In the genomic region with DNA sequence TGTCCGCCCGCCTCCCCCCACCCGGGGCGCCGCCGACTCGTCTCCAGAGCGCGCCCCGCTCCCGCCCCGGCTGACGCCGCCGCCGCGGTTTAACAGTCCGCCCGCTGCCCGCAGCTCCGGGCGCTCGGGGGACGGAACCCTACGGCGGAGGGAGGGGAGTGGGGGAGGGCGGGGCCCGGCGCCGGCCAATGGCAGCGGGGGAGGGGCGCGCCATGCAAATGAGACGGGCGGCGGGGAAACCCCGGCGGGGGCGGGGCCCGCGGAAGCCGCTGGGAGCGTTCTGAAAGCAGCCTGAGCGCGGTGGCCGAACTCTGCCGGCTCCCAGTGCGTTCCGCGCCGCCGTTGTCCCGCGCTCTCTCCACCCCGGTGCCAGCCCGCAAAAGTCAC, we compare ENCODE assay signal across 8 mouse cellular contexts. TPM values are rescaled to one million over a fixed set of nuclear protein-coding genes. Genes with fewer than 3 reads are reported as not detected.
DNase-seq lines count a peak whose midpoint lies in the region; ATAC-seq and TF ChIP-seq lines count a peak whose summit lies in the region.

A gene (minus strand): TSS at position 110 of the 387 bp plus-strand sequence.

- peak; percentile 71 for TF ChIP-seq POLR2A in myocyte (IDR thresholded peaks at IDR 0.05; ENCODE audit: insufficient read length, low read depth)

- WGBS in heart, embryonic 13.5 days: 1% methylated on average over 50 of the region's 56 CpGs
- WGBS in liver, embryonic 11.5 days: under 1% methylated on average over 43 of the region's 56 CpGs

- H3K9me3 ChIP-seq in heart, embryonic 13.5 days: no peaks in the 10 kb centered on the region
- H3K9me3 ChIP-seq in liver, embryonic 11.5 days (ENCODE audit: control insufficient read depth, low read length): no peaks in the 10 kb centered on the region

- peak within 1 kb of the TSS; percentile 95 for H3K9ac ChIP-seq in heart, embryonic 13.5 days
- H3K9ac ChIP-seq in liver, embryonic 11.5 days (ENCODE audit: low read depth, low read length): peak within 1 kb of the TSS; percentile 89

- H3K4me3 ChIP-seq in brown adipose tissue, adult 24 weeks (ENCODE audit: insufficient read depth, low read depth, low read length): peak within 1 kb of the TSS; percentile 97
- H3K4me3 ChIP-seq in heart, embryonic 13.5 days: peak within 1 kb of the TSS; percentile 87
- peak within 1 kb of the TSS; percentile 81 for H3K4me3 ChIP-seq in liver, embryonic 11.5 days (ENCODE audit: low read depth, low read length)
- peak within 1 kb of the TSS; percentile 87 for H3K4me3 ChIP-seq in myocyte

- DNase-seq in kidney, postnatal 10 days: peak; percentile 99
- peak; percentile 91 for DNase-seq in liver, embryonic 11.5 days (ENCODE audit: low spot score)
- DNase-seq in spleen, postnatal 4 days (ENCODE audit: low spot score in 2 of 2): peak; percentile 96 to 99

- peak within 1 kb of the TSS; percentile 85 for H3K4me2 ChIP-seq in heart, embryonic 13.5 days
- peak within 1 kb of the TSS; percentile 92 for H3K4me2 ChIP-seq in liver, embryonic 11.5 days
- H3K4me2 ChIP-seq in myocyte (ENCODE audit: low read depth): peak within 1 kb of the TSS; percentile 94

- no peaks in the 10 kb centered on the region for H3K36me3 ChIP-seq in heart, embryonic 13.5 days
- no peaks in the 10 kb centered on the region for H3K36me3 ChIP-seq in liver, embryonic 11.5 days (ENCODE audit: control insufficient read depth, insufficient read depth, low read length)
- H3K36me3 ChIP-seq in myocyte (ENCODE audit: control insufficient read depth, insufficient read depth): no peaks in the 10 kb centered on the region

- peak within 1 kb of the TSS; percentile 56 for H3ac ChIP-seq in myocyte (ENCODE audit: control insufficient read depth, insufficient read length)

- H3K79me2 ChIP-seq in myocyte (ENCODE audit: control insufficient read depth, insufficient read depth): peaks cover 32% of the 10 kb centered on the region

- no peaks in the 10 kb centered on the region; the same call in 1 of the 2 replicates for H3K4me1 ChIP-seq in brown adipose tissue, adult 24 weeks (ENCODE audit: control insufficient read depth, insufficient read depth, insufficient read length, low read length)
- H3K4me1 ChIP-seq in heart, embryonic 13.5 days: peaks cover 23% of the 10 kb centered on the region
- peaks cover 8% of the 10 kb centered on the region for H3K4me1 ChIP-seq in liver, embryonic 11.5 days (replicated peaks; ENCODE audit: control insufficient read depth, insufficient read depth, low read length)

- H3K27me3 ChIP-seq in heart, embryonic 13.5 days (replicated peaks): no peaks in the 10 kb centered on the region
- no peaks in the 10 kb centered on the region for H3K27me3 ChIP-seq in liver, embryonic 11.5 days (replicated peaks; ENCODE audit: control insufficient read depth, insufficient read depth, low read length)
- no peaks in the 10 kb centered on the region for H3K27me3 ChIP-seq in myocyte (ENCODE audit: control insufficient read depth, insufficient read depth, insufficient read length)

- ATAC-seq in CD4-positive, CD25-positive, alpha-beta regulatory T cell, adult 4 months: peak; percentile 68
- peak; percentile 85 for ATAC-seq in erythroid progenitor cell, adult 5-6 weeks (replicated peaks; ENCODE audit: low FRiP score, poor library complexity, severe bottlenecking)
- peak; percentile 87 for ATAC-seq in heart, embryonic 13.5 days (ENCODE audit: extremely low read depth, insufficient number of reproducible peaks, low FRiP score, low TSS enrichment)
- ATAC-seq in liver, embryonic 11.5 days (replicated peaks; ENCODE audit: low FRiP score): peak; percentile 87

- peak within 1 kb of the TSS; percentile 98 for H3K27ac ChIP-seq in brown adipose tissue, adult 24 weeks (replicated peaks; ENCODE audit: low read depth, low read length)
- H3K27ac ChIP-seq in heart, embryonic 13.5 days (replicated peaks): peak within 1 kb of the TSS; percentile 97
- peak within 1 kb of the TSS; percentile 94 for H3K27ac ChIP-seq in liver, embryonic 11.5 days (ENCODE audit: low read depth, low read length)

TF ChIP-seq in myocyte, 11 proteins besides CTCF, POLR2A, EP300 and RAD21:
- peak; percentile 39 for TF ChIP-seq POLR2AphosphoS2 (IDR thresholded peaks at IDR 0.05; ENCODE audit: insufficient read length, low read depth)
- TF ChIP-seq MYOG (IDR thresholded peaks at IDR 0.05; ENCODE audit: control insufficient read depth in 1 of 3, insufficient read depth in 1 of 3, insufficient read length in 2 of 3, low read depth in 2 of 3): peak in 1 of 3 experiments; percentile 10
- no peak for TF ChIP-seq SRF (IDR thresholded peaks at IDR 0.05; ENCODE audit: control insufficient read depth, insufficient read length, low read depth)
- no peak for TF ChIP-seq REST (IDR thresholded peaks at IDR 0.05; ENCODE audit: insufficient read depth, insufficient read length)

RNA-seq across cellular contexts. Expression of the gene that starts here (rescaled TPM):
- polyA plus RNA-seq in CD4-positive, CD25-positive, alpha-beta regulatory T cell, adult 4 months (2017; shearing (Covaris generic)): 10 to 100 TPM in 1 of 2 experiments, 1 to 10 TPM in 1; 9.6 to 13.5 TPM
- 12.4 TPM in 2 replicates for polyA plus RNA-seq in brown adipose tissue, adult 24 weeks (2012; ENCODE audit: insufficient read depth, insufficient read length, missing spikeins)
- total RNA-seq in erythroid progenitor cell, adult 5-6 weeks (2015; ENCODE audit: low replicate concordance): 18.7 and 41.9 TPM in 2 replicates
- total RNA-seq in erythroid progenitor cell, adult 5-6 weeks (2017; ENCODE audit: low replicate concordance): 19.5 and 21.9 TPM in 2 replicates
- polyA plus RNA-seq in heart, embryonic 13.5 days (2015; fragmentation: Nextera tagmentation; extraction: Ambion mirVana): 8.7 and 9.0 TPM in 2 replicates
- 4.7 and 5.4 TPM in 2 replicates for polyA plus RNA-seq in liver, embryonic 11.5 days (2014; fragmentation: Nextera tagmentation; extraction: Ambion mirVana)
- 4.4 TPM for polyA plus RNA-seq in myocyte (2012; fragmentation: generic; extraction: Trizol)

Comparison
In these comparisons a context has a peak if more than half of its experiments do, and no peak if none do; other contexts are left out.
1. Peak in every context shown above with its lines: DNase-seq, ATAC-seq, H3K4me3 ChIP-seq and H3K27ac ChIP-seq.